ENCODE assay signal across 10 mouse cellular contexts in the genomic region with DNA sequence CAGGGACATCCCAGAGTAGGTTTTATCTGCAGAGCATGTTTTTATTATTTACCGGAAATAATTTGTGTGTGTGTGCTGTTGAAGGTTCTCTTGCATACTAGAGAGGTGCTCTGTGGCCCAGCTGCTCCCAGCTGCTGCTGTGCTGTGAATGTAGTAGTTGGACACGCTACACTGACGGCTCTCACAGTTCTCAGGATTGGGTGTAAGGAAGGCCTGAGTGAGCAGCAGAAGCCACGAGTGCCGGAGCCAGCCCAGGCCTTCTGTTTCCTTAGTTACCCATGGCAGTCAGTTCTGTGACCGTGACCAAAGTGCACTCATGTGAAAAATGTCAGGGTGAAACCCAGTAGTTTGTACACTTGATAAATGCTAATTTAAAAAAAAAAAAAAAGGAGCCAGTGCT. TPM values are rescaled to one million over a fixed set of nuclear protein-coding genes. Genes with fewer than 3 reads are reported as not detected.
DNase-seq lines count a peak whose midpoint lies in the region; TF ChIP-seq lines count a peak whose summit lies in the region.
"Had no signal": no experiment of that assay in that cellular context is flagged by ENCODE, and none has a peak within 500 bp of the region (broad histone marks: within the 10 kb centered on the region; RNA-seq: fewer than 3 reads in every experiment).

No protein-coding gene starts in this region.

- no peaks in the 10 kb centered on the region for H3K27me3 ChIP-seq in kidney, adult 2 months (replicated peaks; ENCODE audit: control insufficient read depth, insufficient read depth, low read length)
- no peaks in the 10 kb centered on the region for H3K27me3 ChIP-seq in splenic B cell, adult 2 months (ENCODE audit: control insufficient read depth, insufficient read depth, low read length, poor library complexity, severe bottlenecking)
- H3K27me3 ChIP-seq: forebrain, embryonic 12.5 days had no signal

- H3K4me3 ChIP-seq in kidney, adult 2 months (ENCODE audit: insufficient read depth, low read depth, low read length), result no peak overlapping the region
- H3K4me3 ChIP-seq: forebrain, embryonic 12.5 days had no signal

- 18% methylated on average over 6 of the region's 6 CpGs for WGBS in kidney, adult 2 months

- peaks cover 10% of the 10 kb centered on the region for H3K4me1 ChIP-seq in kidney, adult 2 months (ENCODE audit: control insufficient read depth, insufficient read depth, low read length)

- no peak for TF ChIP-seq POLR2A in kidney, adult 2 months (IDR thresholded peaks at IDR 0.05; ENCODE audit: low read depth, low read length)

- TF ChIP-seq CTCF in kidney, adult 2 months (conservative IDR thresholded peaks at IDR 0.05; ENCODE audit: insufficient read depth, insufficient read length, low read depth, low read length), result no peak

- H3K27ac ChIP-seq in kidney, adult 2 months (ENCODE audit: insufficient read depth, low read depth, low read length), result no peak overlapping the region
- H3K27ac ChIP-seq: forebrain, embryonic 12.5 days; liver, embryonic 14.5 days had no signal

- DNase-seq in embryo, embryonic 10.5 days (ENCODE audit: low spot score), result peak; percentile 26
- DNase-seq in embryo, embryonic 11 days, result no peak
- DNase-seq in ovary, postnatal 36 days (ENCODE audit: low spot score), result peak; percentile 24
- no peak for DNase-seq in ovary, postnatal 10 days (ENCODE audit: low spot score)
- DNase-seq in kidney, adult 2 months, result peak; percentile 90
- peak; percentile 41 for DNase-seq in splenic B cell, adult 2 months (ENCODE audit: low read depth, low spot score)
- DNase-seq in gastrocnemius, postnatal 4 days (ENCODE audit: low spot score in 2 of 2), result no peak
- no peak for DNase-seq in adipocyte (ENCODE audit: low spot score)

- H3K36me3 ChIP-seq in kidney, adult 2 months (ENCODE audit: control insufficient read depth, insufficient read depth, low read length), result no peaks in the 10 kb centered on the region; the same call in 1 of the 2 replicates
- H3K36me3 ChIP-seq in splenic B cell, adult 2 months (ENCODE audit: control insufficient read depth, insufficient read depth, low read length, poor library complexity, severe bottlenecking), result peaks cover 2% of the 10 kb centered on the region; the same call in 1 of the 2 replicates

RNA-seq across cellular contexts. Expression of a gene that starts 25.2 kb away (rescaled TPM):
- 53.5 and 54.0 TPM in 2 replicates for polyA plus RNA-seq in kidney, adult 2 months (2012; rRNA removed)
- 100 to 1,000 TPM in 1 of 2 experiments, 10 to 100 TPM in 1; 90.3 to 107 TPM for total RNA-seq in gastrocnemius, postnatal 4 days (2021)

Comparison
In these comparisons a context has a peak if more than half of its experiments do, and no peak if none do; other contexts are left out.
1. DNase-seq: peak in embryo, embryonic 10.5 days (single experiment), ovary, postnatal 36 days (single experiment), kidney, adult 2 months (single experiment) and splenic B cell, adult 2 months (single experiment); none in embryo, embryonic 11 days (single experiment), ovary, postnatal 10 days (single experiment), gastrocnemius, postnatal 4 days (0 of 2) and adipocyte (single experiment).